Mouse (Mus musculus) gonadal fat pad, adult 2 months (tissue): ENCODE results near the gene Vav3. TPM values are rescaled to one million over a fixed set of nuclear protein-coding genes. Genes with fewer than 3 reads are reported as not detected.

Source experiments
- DNase-seq: peaks from one replicate; pipeline ENCODE4 v3.0.0-alpha.2; 2012; ENCODE audit warnings: low read depth
- polyA plus RNA-seq: library from polyadenylated mRNA; depleted of rRNA; stranded (reverse); fragments of >200 nt; gene quantifications from 2 replicates; pipeline ENCODE4 v1.2.3, GENCODE M21; 2012

Gene Vav3
- polyA plus RNA-seq, 1 experiment: 3.7 TPM

GRCm38 (mm10) chr3:109352690-109353089 is 12.2 kb downstream of the Vav3 start:
- DNase-seq: no peak

- no peak for DNase-seq
Observed at GRCm38 (mm10) chr3:109353814-109354213, 13.4 kb downstream of the Vav3 start.

GRCm38 (mm10) chr3:109355158-109355557 is 14.7 kb downstream of the Vav3 start:
- DNase-seq: no peak

- no peak for DNase-seq
Observed at GRCm38 (mm10) chr3:109360746-109361145, 20.3 kb downstream of the Vav3 start.

- DNase-seq: no peak
Observed at GRCm38 (mm10) chr3:109361882-109362281, 21.4 kb downstream of the Vav3 start.

DNA sequence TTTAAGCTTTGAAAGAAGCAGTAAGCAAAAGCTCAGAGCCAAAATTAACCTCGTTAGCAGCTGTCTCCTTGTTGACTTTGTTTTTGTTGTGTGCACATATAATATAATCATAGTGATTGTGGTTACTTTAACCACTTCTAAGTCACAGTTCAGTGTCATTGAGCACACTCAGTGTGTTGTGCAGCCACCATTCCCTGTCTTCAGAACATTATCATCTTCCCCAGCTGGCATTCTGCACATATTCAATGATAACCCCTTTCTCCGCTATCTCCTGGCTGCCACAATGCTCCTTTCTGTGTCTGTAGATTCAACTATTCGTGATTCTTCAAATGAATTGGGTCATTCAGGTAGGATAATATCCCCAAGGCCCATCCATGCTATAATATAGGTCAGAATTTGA is 21.9 kb downstream of the Vav3 start:
- DNase-seq: no peak

DNA sequence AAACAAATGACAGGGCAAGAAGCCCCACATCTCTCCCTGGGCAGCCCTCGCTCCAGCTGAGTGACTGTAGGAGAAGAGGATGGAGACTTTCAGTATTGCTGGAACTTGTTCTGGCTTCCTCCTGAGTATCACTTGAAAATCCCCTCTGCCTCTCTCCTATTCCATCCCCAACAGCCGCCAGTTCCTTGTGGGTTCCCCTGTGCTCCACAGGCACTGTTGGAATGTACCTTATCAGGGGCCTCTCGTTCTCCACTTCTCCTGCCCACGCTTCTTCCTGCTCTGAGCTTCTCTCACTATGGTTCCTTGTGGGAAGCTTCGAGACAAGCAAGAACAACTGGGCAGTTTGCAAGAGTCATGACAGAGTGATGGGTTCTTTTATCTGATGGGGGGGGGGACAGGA is 23.1 kb downstream of the Vav3 start:
- no peak for DNase-seq

DNA sequence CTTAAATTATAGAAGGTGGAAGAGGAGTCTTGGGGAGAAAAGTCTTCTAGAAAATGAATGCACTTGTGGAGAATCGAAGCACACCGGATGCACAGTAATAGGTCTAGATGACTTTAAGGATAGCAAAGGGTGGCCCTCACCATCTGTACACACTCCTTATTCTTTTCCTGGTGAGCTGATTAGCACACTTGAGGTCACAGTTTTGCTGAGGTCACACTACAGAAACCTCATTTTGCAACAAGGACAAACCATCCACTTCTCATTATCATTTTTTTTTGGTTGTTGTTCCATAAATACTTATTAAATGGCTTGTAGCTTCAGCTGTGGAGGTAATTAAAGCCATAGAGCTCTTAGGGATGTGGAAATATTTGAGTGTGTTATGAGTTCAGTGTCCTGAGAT is 25.4 kb downstream of the Vav3 start:
- DNase-seq: no peak

DNA sequence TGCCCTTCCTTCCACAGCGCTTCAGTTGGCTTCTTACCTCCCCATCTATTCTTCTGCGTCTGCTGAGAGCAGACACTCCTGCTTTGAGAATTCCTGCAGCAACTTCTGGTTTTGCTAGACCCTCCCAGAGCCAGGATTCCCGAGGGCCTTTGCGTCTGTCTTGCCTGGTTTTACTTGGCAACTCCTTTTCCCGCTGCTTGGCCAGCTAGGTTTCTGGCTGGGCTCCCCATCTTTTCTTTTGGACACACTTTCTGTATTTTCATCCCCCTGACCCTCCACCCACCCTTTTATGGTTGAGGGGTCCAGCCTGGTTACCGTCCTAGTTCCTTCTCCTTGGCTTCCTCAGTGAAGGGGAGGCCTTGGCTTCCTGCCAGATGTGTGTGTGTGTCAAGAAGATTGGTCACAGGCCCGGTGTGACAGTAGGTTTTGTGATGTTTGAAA is 26.0 kb downstream of the Vav3 start:
- DNase-seq: no peak

- peak; percentile 33 for DNase-seq
Observed at GRCm38 (mm10) chr3:109368383-109369289, 28.2 kb downstream of the Vav3 start.

DNA sequence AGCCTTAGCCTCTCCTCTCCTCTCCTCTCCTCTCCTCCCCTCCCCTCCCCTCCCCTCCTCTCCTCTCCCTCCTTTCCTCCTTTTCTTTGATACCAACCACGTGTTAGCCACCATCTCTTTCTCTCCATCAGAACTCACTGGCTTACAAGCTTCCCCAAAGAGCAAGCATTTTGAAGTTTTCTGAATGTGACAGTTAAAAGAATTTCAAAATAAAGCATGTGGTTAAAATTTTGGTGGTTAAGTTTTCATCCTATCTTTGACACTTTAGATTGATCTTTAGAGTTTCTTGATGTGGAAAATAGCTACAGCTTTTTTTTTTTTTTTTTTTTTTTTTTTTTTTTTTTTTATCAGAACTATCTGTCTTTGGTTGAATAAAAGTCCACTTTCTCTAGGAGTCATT is 31.1 kb downstream of the Vav3 start:
- no peak for DNase-seq

DNA sequence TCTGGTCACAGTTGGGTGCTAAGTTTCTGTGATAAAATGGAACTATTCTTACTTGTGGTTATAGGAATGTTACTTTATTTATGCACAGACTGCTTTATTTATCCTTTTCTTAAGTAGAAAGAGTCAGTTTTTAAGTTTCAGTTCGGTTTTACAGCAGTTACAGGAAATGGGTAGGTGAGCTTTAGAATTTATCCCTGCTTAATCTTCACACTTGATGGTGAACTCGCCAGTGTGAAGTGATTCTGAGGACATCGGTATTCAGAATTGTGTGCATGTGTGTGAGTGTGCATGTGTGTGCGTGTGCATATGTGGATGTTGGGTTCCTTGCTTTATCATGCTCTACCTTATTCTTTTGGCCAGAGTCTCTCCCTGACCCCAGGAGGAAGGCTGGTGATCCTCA is 32.2 kb downstream of the Vav3 start:
- no peak for DNase-seq

GRCm38 (mm10) chr3:109378278-109378677 is 37.8 kb downstream of the Vav3 start:
- DNase-seq: no peak

DNA sequence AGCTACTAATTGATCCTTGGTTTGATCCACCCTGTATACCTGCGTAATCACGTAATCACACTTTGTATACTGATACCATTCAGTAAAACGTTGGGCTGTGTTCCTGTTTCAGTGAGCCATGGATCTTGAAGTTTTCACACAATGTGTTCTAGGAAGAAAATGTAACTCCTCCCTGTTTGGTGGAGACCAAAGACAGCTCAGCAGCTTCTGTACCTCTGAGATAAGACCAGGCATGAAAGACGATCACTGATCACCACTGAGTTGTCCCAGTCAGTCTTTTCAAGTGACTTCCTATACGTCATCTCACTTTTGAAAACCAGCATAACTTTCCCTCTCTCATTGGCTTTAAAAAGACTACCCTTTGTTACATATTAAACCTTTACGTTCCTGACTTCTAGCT is 38.2 kb downstream of the Vav3 start:
- DNase-seq: no peak

- DNase-seq: no peak
Observed at GRCm38 (mm10) chr3:109388730-109389129, 48.3 kb downstream of the Vav3 start.

GRCm38 (mm10) chr3:109401527-109401926 is 61.1 kb downstream of the Vav3 start:
- peak; percentile 13 for DNase-seq

DNA sequence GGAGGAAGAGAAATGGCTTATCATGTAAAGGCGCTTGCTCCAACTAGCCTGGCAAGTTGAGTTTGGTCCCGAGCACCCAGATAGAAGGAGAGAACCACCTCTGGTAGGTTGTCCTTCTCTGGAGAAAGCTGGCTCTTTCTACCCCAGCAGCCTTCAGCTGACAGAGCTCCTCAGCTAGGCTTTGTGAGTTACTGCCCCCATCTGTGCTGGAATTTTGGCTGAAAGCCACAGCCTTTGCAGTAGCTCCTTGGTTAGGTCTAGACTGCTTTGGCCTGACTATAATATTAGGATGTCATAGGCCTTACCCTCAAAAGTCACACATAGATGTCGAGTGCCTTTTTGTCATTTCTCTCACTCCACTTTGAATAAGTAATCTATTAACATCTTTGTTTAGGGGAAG is 70.8 kb downstream of the Vav3 start:
- no peak for DNase-seq

DNA sequence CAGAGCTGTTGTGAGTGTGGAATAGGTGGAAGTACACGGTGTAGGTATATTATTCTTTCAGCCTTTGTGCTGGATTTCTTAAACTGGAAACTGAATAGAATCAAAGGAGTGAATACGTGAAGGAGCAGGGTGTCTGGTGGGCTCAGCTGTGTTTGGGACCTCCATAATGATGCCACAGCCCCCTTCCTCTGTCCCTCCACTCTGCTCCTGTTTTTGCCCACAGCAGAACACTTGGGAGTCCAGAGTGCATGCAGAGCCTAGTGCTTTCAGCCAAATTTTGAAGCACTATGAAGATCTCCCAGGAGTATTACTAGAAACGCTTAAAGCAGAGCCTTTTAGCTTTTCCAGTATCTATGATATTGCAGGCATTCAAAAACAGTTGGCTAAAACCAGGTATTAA is 80.0 kb downstream of the Vav3 start:
- DNase-seq: no peak

DNA sequence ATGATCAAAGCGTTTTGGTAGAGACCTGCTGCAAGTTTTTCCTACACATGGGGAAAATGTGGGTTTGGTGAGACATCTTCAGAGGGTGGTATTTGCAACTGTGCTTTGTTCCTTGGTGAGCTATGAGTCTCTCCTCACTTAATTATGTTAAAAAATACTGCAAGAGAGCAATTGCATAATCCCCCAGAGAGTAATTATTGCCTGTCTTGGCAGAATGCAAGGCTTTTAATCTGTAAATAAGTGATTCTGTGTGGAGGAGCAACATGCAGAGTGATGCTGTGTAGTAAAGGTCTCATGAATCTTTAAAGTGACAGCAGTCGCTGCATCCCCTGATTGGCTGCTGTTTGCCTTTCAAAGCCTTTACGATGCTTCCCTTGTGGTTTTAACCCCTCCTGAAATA is 80.6 kb downstream of the Vav3 start:
- no peak for DNase-seq

DNA sequence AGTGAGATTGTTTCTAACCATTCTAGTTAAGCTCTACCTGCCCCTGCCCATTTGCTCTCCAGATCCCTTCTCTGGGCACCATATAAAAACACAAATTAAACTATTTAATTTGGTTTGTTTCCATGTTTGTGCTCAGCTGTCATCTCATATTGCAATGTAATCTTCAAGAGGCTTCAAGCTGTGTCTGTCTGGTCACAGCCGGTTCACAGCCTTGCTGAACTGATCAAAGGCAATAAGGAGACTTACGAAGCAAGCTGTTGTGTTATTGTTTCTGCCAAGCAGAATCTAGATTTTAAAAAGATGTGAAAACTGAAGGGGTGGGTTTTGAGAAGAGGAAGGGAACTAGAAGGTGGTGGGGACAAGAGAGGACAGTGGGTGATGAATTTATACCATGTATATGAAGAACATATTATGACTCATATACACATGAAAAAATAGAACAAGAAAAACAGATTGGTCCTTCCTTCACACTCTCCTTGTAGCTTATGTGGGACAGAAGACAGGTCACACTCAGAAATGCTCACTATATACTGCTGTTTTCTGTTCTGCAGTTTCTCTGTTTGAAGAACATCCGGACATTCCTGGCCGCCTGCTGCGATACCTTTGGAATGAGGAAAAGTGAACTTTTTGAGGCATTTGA is 83.1 kb downstream of the Vav3 start:
- no peak for DNase-seq

GRCm38 (mm10) chr3:109431285-109431684 is 90.8 kb downstream of the Vav3 start:
- DNase-seq: no peak

DNA sequence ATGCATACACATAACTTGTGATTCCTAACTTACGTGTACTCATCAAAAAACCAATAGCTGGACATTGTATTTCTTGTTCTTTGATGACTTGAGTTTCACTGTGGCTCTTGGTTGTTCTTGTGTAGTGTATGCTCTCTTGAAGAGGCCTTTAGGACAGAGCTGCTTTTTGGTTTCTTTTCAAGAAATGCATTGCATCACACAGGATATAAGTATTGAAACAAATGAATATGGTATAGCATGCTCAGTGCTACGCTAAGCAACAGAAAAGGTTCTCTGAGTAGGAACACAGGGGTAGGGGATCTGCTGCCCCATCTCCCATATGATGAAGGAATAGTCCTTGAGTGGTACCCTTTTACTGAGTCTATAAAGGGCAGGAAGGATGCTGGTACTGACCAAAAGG is 98.1 kb downstream of the Vav3 start:
- no peak for DNase-seq

DNA sequence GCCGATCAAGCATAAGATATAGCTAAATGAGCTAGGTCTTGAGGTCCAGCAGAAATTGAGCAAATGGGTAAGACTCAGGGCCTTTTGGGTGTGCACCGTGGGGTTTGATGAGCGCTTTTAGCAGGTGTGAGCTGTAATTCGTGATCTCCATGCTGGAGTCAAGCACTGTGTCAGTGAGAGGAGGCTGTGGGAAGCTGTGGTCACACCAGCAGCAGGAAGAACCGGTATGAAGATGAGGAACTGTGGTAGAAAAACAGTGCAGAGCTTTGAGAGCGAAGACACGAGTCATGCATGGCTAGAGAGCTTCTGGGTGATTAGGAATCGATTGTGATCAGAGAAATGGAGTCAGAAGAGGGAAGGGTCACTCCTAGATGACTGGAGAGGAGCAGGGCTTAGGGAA is 98.8 kb downstream of the Vav3 start:
- DNase-seq: no peak
